Mouse (Mus musculus) heart, postnatal 4 days (tissue): ENCODE data around the gene Taok3. TPM values are rescaled to one million over a fixed set of nuclear protein-coding genes. Genes with fewer than 3 reads are reported as not detected.

Experiments used
- DNase-seq: peaks from one replicate; pipeline ENCODE4 v3.0.0; 2021
- total RNA-seq, 2 experiments: library from RNA; stranded (reverse); gene quantifications; 2 replicates each; pipeline ENCODE4 v1.2.3; 2021

The Taok3 gene
- total RNA-seq, 2 experiments from 2014 or later: 8.6 to 10.5 TPM

- DNase-seq: peak; percentile 78
Observed at GRCm38 (mm10) chr5:117304947-117305346, 185.0 kb downstream of the Taok3 start.

GRCm38 (mm10) chr5:117305754-117306153 lies 185.8 kb downstream of the Taok3 start:
- DNase-seq: no peak

DNA sequence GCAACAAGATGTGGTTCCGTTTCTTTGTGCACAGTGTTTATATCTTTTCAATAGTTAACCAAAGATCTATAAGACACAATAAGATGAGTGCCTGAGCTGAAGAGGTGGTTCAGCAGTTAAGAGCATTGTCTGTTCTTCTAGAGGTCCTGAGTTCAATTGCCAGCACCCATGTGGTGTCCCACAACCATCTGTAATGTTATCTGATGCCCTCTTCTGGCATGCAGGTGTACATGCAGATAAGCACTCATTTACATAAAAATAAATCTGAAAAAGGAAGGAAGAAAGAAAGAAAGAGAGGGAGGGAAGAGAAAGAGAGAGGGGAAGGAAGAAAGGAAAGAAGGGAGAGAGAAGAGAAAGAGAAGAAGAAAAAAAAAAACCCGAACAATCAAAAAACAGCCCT lies 186.9 kb downstream of the Taok3 start:
- no peak for DNase-seq

DNA sequence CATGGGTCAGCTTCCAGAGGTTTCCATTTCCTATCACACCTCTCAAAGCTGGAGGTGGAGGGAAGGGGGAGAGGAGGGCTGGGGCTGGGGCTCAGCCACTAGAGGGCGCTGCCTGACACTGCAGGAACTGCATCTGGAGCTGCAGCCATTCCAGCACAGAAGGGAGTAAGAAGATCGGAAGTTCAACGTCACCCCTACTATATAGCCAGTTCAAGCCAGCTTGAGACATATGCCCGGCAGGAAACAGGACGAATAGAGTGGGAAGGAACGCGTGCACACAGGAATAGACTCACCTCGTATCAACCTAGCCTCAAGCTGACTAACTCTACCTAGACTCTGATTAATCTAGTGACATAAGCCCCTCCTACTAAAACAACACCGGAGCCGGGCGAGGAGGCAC lies 187.8 kb downstream of the Taok3 start:
- DNase-seq: peak; percentile 84

- peak; percentile 61 for DNase-seq
Observed at GRCm38 (mm10) chr5:117313420-117313819, 193.5 kb downstream of the Taok3 start.

GRCm38 (mm10) chr5:117313909-117314308 lies 194.0 kb downstream of the Taok3 start:
- no peak for DNase-seq

DNA sequence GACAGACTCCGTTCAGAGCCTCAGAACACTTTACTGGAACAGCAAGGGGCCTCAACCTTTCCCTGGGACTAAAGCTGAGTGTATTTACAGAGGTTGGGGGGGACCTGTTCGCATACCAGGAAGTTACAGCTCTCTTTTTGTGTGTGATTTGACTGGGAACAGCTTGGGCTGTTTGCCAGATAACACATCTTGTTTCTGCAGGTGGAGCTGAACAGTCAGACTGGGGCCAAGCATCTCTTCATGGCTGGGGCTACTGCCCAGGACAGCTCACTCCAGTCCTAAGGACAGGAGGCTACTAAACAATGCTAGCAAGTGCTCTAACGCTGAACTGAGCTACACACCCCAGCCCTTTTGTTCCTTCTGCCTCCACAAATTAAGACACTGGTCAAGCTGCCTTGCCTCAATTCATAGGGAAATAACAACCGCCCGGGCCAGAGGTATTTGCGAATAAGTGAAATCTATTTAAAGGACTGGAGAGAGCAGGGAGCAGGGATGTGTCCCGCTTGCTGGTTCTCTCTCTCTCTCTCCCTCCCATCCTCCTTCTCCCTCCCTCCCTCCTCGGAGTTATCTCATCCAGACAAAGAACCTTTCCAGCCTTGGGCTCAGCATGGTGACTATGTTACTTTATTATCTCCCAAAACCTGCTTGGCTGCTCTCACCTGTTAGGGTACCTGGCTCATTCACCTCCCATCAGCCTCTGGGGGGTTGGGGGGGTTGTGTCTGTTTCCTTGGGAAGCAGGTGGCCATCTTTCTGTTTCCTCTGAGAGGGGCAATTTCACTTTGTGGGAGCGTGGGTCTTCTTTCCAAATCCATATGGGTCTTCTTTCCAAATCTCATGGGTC lies 194.9 kb downstream of the Taok3 start:
- no peak for DNase-seq

- DNase-seq: peak; percentile 75
Observed at GRCm38 (mm10) chr5:117318741-117319629, 199.1 kb downstream of the Taok3 start, which contains the start of gene Vsig10. Vsig10 (plus strand) TSS chr5:117319083.

- DNase-seq: no peak
Observed at GRCm38 (mm10) chr5:117323751-117324150, 203.8 kb downstream of the Taok3 start.

Other genes starting within 250 kb of the Taok3 start
- 10 to 100 TPM; 68.6 to 80.3 TPM for gene Suds3, start 4.0 kb upstream of the Taok3 start, total RNA-seq
- gene Pebp1, start 167.5 kb downstream of the Taok3 start, total RNA-seq: 100 to 1,000 TPM; 395 to 401 TPM
- gene Vsig10, start 199.0 kb downstream of the Taok3 start, total RNA-seq: 10 to 100 TPM; 12.3 to 18.6 TPM
- gene Wsb2, start 237.2 kb downstream of the Taok3 start, total RNA-seq: 100 to 1,000 TPM; 124 to 127 TPM